Mouse (Mus musculus): ENCODE results near the gene Tmem86a. TPM values are rescaled to one million over a fixed set of nuclear protein-coding genes. Genes with fewer than 3 reads are reported as not detected.

Gene Tmem86a
- polyA plus RNA-seq, 1 experiment from 2014 or later, result 18.3 TPM

DNA sequence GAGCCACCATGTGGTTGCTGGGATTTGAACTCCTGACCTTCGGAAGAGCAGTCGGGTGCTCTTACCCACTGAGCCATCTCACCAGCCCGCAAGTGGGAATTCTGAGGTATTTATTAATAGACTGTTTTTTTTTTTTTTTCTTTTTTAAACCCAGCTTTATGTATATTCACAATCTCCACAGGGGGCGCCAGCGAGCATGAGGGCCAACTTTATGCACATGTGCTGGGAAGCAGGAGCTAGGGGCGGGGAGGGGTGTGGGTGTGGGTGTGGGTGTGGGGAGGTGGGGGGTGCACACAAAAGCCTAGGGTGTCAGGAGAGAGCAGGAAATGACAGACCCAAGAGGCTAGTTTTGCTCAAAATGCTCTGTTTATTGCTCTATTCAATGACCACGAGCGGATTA, 27.1 kb downstream of the Tmem86a start:
- H3K36me3 ChIP-seq (ENCODE audit: control insufficient read depth, insufficient read depth, low read length), result no peaks in the 10 kb centered on the region
- WGBS, result 69% methylated on average over 8 of the region's 8 CpGs
- no peaks in the 10 kb centered on the region for H3K9me3 ChIP-seq (ENCODE audit: control insufficient read depth, low read length)
- H3K27me3 ChIP-seq (ENCODE audit: control insufficient read depth, insufficient read depth, low read length), result no peaks in the 10 kb centered on the region
- no peak overlapping the region for H3K4me3 ChIP-seq (ENCODE audit: low read length)
- peaks cover 10% of the 10 kb centered on the region; the same call in 1 of the 2 replicates for H3K4me1 ChIP-seq (ENCODE audit: control insufficient read depth, insufficient read depth, low read length)
- no peak overlapping the region for H3K27ac ChIP-seq (ENCODE audit: low read depth, low read length)
- H3K9ac ChIP-seq (ENCODE audit: low read depth, low read length), result no peak overlapping the region
- no peak overlapping the region for H3K4me2 ChIP-seq (replicated peaks; ENCODE audit: low read depth, low read length)
- no peak for ATAC-seq (ENCODE audit: low FRiP score, low TSS enrichment)

DNA sequence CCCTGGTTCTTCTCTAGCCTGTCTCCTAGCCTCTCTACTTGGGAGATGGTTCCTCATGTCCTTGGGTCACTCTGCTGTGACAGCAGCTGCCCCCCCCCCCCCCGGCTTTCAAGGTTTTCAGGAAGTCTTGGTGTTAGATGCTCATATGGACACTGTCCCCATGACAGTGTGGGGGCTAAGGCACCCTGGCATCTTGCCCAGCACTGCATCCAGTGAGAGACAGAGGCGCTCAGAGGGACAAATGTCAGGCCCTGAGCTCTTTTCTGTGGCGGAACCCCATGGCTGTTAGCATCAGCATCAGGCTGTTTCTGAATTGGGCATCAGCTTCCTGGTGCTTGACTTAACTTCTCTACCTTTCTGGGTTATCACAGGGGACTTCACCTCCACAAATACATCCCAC, 30.5 kb downstream of the Tmem86a start:
- 53% methylated on average over 3 of the region's 3 CpGs for WGBS
- no peak overlapping the region for H3K4me2 ChIP-seq (replicated peaks; ENCODE audit: low read depth, low read length)
- no peak overlapping the region for H3K27ac ChIP-seq (ENCODE audit: low read depth, low read length)
- no peaks in the 10 kb centered on the region for H3K27me3 ChIP-seq (ENCODE audit: control insufficient read depth, insufficient read depth, low read length)
- no peak overlapping the region for H3K4me3 ChIP-seq (ENCODE audit: low read length)
- H3K4me1 ChIP-seq (ENCODE audit: control insufficient read depth, insufficient read depth, low read length), result no peaks in the 10 kb centered on the region
- ATAC-seq (ENCODE audit: low FRiP score, low TSS enrichment), result no peak
- no peak overlapping the region for H3K9ac ChIP-seq (ENCODE audit: low read depth, low read length)
- no peaks in the 10 kb centered on the region for H3K9me3 ChIP-seq (ENCODE audit: control insufficient read depth, low read length)
- no peaks in the 10 kb centered on the region for H3K36me3 ChIP-seq (ENCODE audit: control insufficient read depth, insufficient read depth, low read length)

DNA sequence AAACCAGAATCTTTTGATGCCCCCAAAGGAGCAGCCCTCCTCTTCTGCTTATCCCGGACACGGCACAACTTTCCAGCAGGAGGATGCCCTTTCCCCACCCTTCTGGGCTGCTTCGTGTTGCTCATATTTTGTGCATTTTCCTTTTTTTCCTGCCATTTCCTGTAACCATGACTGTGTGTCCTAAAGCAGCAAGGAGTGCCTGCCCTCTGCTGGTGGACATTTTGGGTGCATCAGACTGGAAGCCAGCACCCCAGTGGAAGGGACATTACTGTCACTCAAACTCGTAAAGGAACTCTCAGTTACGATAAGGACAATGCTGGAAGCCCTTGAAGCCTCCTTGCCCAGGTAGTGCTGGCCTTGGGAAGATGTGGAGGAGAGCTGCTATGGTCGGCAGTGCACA, 30.9 kb downstream of the Tmem86a start:
- Histone ChIP-seq H3K4me1 (ENCODE audit: control insufficient read depth, insufficient read depth, low read length) (no peaks in the 10 kb centered on the region), H3K27me3 (ENCODE audit: control insufficient read depth, insufficient read depth, low read length) (no peaks in the 10 kb centered on the region), H3K4me3 (ENCODE audit: low read length) (no peak overlapping the region), H3K9ac (ENCODE audit: low read depth, low read length) (no peak overlapping the region), H3K9me3 (ENCODE audit: control insufficient read depth, low read length) (no peaks in the 10 kb centered on the region), H3K36me3 (ENCODE audit: control insufficient read depth, insufficient read depth, low read length) (no peaks in the 10 kb centered on the region), H3K4me2 (replicated peaks; ENCODE audit: low read depth, low read length) (no peak overlapping the region), H3K27ac (ENCODE audit: low read depth, low read length) (no peak overlapping the region)
- ATAC-seq (ENCODE audit: low FRiP score, low TSS enrichment), result peak; percentile 67
- WGBS, result 40% methylated on average over 6 of the region's 6 CpGs

DNA sequence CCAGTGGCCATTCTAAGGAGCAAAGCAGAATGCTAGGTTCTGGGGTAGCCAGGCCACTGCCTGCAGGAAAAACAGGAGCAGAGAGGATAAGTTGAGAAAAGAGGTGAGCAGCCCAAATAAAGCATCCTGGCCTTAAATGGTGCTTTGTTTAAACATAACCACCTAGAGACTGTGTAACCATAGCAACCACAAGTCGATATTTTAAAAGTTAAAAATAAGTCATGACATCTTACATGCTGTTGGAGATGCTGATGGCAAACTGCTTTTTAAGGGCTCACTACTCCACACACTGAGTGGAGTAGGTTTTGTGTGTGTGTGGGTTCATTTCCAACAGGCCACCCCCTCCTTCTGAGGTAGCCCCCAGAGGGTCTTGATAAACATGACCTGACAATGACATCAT, 34.7 kb downstream of the Tmem86a start:
- WGBS, result 85% methylated on average over 1 of the region's 1 CpGs
- Histone ChIP-seq H3K4me1 (ENCODE audit: control insufficient read depth, insufficient read depth, low read length) (no peaks in the 10 kb centered on the region), H3K27me3 (ENCODE audit: control insufficient read depth, insufficient read depth, low read length) (no peaks in the 10 kb centered on the region), H3K4me2 (replicated peaks; ENCODE audit: low read depth, low read length) (no peak overlapping the region), H3K27ac (ENCODE audit: low read depth, low read length) (no peak overlapping the region), H3K9ac (ENCODE audit: low read depth, low read length) (no peak overlapping the region), H3K9me3 (ENCODE audit: control insufficient read depth, low read length) (no peaks in the 10 kb centered on the region), H3K4me3 (ENCODE audit: low read length) (no peak overlapping the region), H3K36me3 (ENCODE audit: control insufficient read depth, insufficient read depth, low read length) (no peaks in the 10 kb centered on the region)
- ATAC-seq (ENCODE audit: low FRiP score, low TSS enrichment), result no peak

DNA sequence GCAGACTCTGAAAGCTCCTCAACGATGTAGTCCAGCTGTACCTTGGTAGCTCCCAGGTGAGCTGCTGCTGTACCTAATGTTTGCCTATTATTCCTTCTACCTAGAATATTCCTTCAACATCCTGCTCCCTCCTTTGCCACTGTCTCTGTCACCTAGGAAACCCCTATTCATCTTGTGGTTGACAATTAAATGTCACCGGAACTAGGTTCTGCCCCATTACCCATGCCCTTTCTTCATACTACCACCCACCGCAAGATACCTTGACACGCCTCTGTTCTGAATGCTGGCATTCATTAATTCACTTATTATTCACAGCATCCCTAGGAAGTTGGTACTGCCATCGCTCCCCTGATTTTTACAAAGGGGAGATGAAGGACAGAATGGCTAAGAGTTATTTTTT, 43.5 kb downstream of the Tmem86a start:
- no peak overlapping the region for H3K4me2 ChIP-seq (replicated peaks; ENCODE audit: low read depth, low read length)
- H3K9me3 ChIP-seq (ENCODE audit: control insufficient read depth, low read length), result no peaks in the 10 kb centered on the region
- no peak overlapping the region for H3K9ac ChIP-seq (ENCODE audit: low read depth, low read length)
- H3K27ac ChIP-seq (ENCODE audit: low read depth, low read length), result no peak overlapping the region
- no peaks in the 10 kb centered on the region for H3K36me3 ChIP-seq (ENCODE audit: control insufficient read depth, insufficient read depth, low read length)
- no peak overlapping the region for H3K4me3 ChIP-seq (ENCODE audit: low read length)
- no peaks in the 10 kb centered on the region for H3K4me1 ChIP-seq (ENCODE audit: control insufficient read depth, insufficient read depth, low read length)
- no peak for ATAC-seq (ENCODE audit: low FRiP score, low TSS enrichment)
- WGBS, result 63% methylated on average over 5 of the region's 5 CpGs
- H3K27me3 ChIP-seq (ENCODE audit: control insufficient read depth, insufficient read depth, low read length), result no peaks in the 10 kb centered on the region

DNA sequence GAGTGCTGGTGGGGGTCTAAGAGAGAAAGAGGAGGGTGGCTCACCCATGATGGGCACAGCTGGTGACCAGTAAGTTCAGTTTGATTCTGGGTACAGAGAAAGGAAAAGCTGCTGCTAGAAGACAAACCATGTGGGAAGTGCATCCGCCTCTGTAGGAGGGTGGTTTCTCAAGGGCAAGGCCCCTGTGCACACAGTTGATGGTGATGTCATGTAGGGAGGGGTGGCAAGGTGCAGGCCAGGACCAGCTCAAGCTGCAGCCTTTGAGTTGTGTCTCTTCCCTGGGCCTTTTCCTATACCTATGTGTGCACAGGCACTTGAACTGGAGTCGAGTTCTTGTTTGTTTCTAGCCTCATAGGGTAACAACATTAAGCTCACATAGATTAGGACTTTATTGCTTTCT, 44.6 kb downstream of the Tmem86a start:
- Histone ChIP-seq H3K4me3 (ENCODE audit: low read length) (no peak overlapping the region), H3K4me1 (ENCODE audit: control insufficient read depth, insufficient read depth, low read length) (no peaks in the 10 kb centered on the region), H3K36me3 (ENCODE audit: control insufficient read depth, insufficient read depth, low read length) (no peaks in the 10 kb centered on the region), H3K27me3 (ENCODE audit: control insufficient read depth, insufficient read depth, low read length) (no peaks in the 10 kb centered on the region), H3K27ac (ENCODE audit: low read depth, low read length) (no peak overlapping the region), H3K9ac (ENCODE audit: low read depth, low read length) (no peak overlapping the region), H3K4me2 (replicated peaks; ENCODE audit: low read depth, low read length) (no peak overlapping the region), H3K9me3 (ENCODE audit: control insufficient read depth, low read length) (no peaks in the 10 kb centered on the region)
- WGBS, result 70% methylated on average over 2 of the region's 2 CpGs
- ATAC-seq (ENCODE audit: low FRiP score, low TSS enrichment), result no peak

DNA sequence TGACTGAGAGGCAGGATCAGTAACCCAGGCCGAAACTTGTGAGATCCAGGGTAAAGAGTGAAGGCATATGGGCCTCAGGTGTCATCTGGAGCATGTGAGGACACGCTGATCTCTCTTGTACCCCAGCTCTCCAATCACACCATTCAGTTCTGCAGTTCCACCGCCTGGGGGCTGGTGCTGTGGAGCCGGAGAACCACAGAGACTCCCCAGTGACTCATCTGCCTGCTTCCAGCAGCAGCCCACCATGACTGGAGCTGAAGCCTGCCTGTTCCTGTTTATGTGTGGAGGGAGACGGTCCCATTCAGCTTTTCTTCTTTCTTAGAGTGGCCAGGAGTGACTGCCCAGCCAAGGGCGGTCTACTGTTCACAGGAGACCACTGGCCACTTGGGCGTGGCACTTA, 47.6 kb downstream of the Tmem86a start:
- no peak overlapping the region for H3K4me3 ChIP-seq (ENCODE audit: low read length)
- H3K9me3 ChIP-seq (ENCODE audit: control insufficient read depth, low read length), result no peaks in the 10 kb centered on the region
- no peak overlapping the region for H3K9ac ChIP-seq (ENCODE audit: low read depth, low read length)
- H3K4me1 ChIP-seq (ENCODE audit: control insufficient read depth, insufficient read depth, low read length), result no peaks in the 10 kb centered on the region
- no peaks in the 10 kb centered on the region for H3K36me3 ChIP-seq (ENCODE audit: control insufficient read depth, insufficient read depth, low read length)
- 71% methylated on average over 7 of the region's 7 CpGs for WGBS
- no peak overlapping the region for H3K27ac ChIP-seq (ENCODE audit: low read depth, low read length)
- no peak overlapping the region for H3K4me2 ChIP-seq (replicated peaks; ENCODE audit: low read depth, low read length)
- ATAC-seq (ENCODE audit: low FRiP score, low TSS enrichment), result no peak
- no peaks in the 10 kb centered on the region for H3K27me3 ChIP-seq (ENCODE audit: control insufficient read depth, insufficient read depth, low read length)

DNA sequence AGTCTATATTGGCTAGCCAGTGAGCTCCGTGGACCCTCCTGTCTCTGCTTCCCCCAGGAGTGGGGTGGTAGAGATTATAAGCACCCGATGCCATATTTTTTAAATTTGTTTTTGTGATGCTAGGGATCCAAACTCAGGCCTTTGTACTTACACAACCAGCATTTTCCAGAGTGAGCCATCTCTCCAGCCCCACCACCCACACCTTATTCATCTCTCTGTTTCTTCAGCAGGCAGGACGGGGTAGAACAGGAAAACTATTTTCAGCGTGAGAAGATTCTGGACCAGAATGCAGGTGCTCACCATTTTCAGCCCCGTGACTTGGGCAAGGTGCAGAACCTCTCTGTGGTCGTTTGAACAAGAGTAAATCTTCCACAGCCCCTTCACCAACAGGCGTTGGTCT, 48.9 kb downstream of the Tmem86a start:
- Histone ChIP-seq H3K36me3 (ENCODE audit: control insufficient read depth, insufficient read depth, low read length) (no peaks in the 10 kb centered on the region), H3K4me3 (ENCODE audit: low read length) (no peak overlapping the region), H3K9ac (ENCODE audit: low read depth, low read length) (no peak overlapping the region), H3K27ac (ENCODE audit: low read depth, low read length) (no peak overlapping the region), H3K27me3 (ENCODE audit: control insufficient read depth, insufficient read depth, low read length) (no peaks in the 10 kb centered on the region), H3K4me1 (ENCODE audit: control insufficient read depth, insufficient read depth, low read length) (no peaks in the 10 kb centered on the region), H3K4me2 (replicated peaks; ENCODE audit: low read depth, low read length) (no peak overlapping the region), H3K9me3 (ENCODE audit: control insufficient read depth, low read length) (no peaks in the 10 kb centered on the region)
- WGBS, result 86% methylated on average over 7 of the region's 7 CpGs
- ATAC-seq (ENCODE audit: low FRiP score, low TSS enrichment), result no peak

DNA sequence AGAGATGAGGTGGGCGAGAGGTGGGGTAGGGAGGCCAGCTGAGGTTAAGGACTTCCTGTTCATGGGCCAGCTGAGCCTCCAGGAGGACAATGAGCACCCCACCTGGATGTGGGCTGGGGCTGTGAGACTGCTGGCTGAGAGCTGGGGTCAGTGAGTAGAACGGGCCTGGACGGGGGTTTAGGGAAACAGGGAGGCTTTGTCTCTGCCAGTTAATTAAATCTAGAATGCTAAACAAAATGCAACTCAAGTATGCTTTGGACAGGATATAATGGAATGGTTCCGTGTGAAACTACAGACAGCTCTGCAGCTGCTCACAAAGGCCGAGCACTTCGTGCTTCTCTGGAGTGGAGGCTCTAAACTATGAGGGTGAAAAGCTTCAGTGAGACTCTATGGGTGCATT, 50.2 kb downstream of the Tmem86a start:
- no peaks in the 10 kb centered on the region for H3K27me3 ChIP-seq (ENCODE audit: control insufficient read depth, insufficient read depth, low read length)
- no peak overlapping the region for H3K27ac ChIP-seq (ENCODE audit: low read depth, low read length)
- no peaks in the 10 kb centered on the region for H3K9me3 ChIP-seq (ENCODE audit: control insufficient read depth, low read length)
- 75% methylated on average over 6 of the region's 6 CpGs for WGBS
- no peak overlapping the region for H3K9ac ChIP-seq (ENCODE audit: low read depth, low read length)
- H3K36me3 ChIP-seq (ENCODE audit: control insufficient read depth, insufficient read depth, low read length), result no peaks in the 10 kb centered on the region
- H3K4me3 ChIP-seq (ENCODE audit: low read length), result no peak overlapping the region
- no peaks in the 10 kb centered on the region for H3K4me1 ChIP-seq (ENCODE audit: control insufficient read depth, insufficient read depth, low read length)
- H3K4me2 ChIP-seq (replicated peaks; ENCODE audit: low read depth, low read length), result no peak overlapping the region
- no peak for ATAC-seq (ENCODE audit: low FRiP score, low TSS enrichment)

DNA sequence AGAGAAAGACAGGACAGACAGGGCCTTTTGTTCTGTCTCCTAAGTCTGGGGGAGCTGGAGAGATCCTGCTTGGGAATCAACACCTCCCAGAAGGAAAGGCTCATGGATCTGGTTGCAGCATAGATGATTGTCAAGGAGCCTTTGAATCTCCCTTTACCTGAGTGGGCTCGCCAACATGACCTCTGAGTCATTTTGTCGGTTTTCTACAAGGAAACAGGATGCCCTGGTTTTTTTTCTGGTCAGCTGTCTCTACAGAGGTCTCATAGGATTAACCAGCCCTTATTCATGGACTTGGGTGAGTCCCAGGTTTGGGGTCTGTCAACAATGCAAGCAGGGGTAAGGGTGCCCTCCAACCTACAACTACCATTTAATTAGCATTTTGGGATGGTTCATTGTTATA, 52.6 kb downstream of the Tmem86a start:
- Histone ChIP-seq H3K36me3 (ENCODE audit: control insufficient read depth, insufficient read depth, low read length) (no peaks in the 10 kb centered on the region), H3K9me3 (ENCODE audit: control insufficient read depth, low read length) (no peaks in the 10 kb centered on the region), H3K4me3 (ENCODE audit: low read length) (no peak overlapping the region), H3K27me3 (ENCODE audit: control insufficient read depth, insufficient read depth, low read length) (no peaks in the 10 kb centered on the region), H3K27ac (ENCODE audit: low read depth, low read length) (no peak overlapping the region), H3K9ac (ENCODE audit: low read depth, low read length) (no peak overlapping the region), H3K4me1 (ENCODE audit: control insufficient read depth, insufficient read depth, low read length) (no peaks in the 10 kb centered on the region), H3K4me2 (replicated peaks; ENCODE audit: low read depth, low read length) (no peak overlapping the region)
- no peak for ATAC-seq (ENCODE audit: low FRiP score, low TSS enrichment)
- WGBS, result 49% methylated on average over 2 of the region's 2 CpGs

Measured in kidney, embryonic 14.5 days (tissue).